Mouse (Mus musculus) lung, embryonic 14.5 days (tissue): ENCODE data around the gene Xrcc4. TPM values are rescaled to one million over a fixed set of nuclear protein-coding genes. Genes with fewer than 3 reads are reported as not detected.

ENCODE experiments used
- ATAC-seq: fragments of 200-750 bp; cut with Nextera tagmentation; 2 replicates; pipeline ENCODE4 v1.8.0; 2017; ENCODE audit warnings: mild to moderate bottlenecking, moderate TSS enrichment, moderate library complexity; ENCODE audit not compliant: insufficient read depth
- DNase-seq: peaks from one replicate; pipeline ENCODE4 v3.0.0-alpha.2; 2015
- H3K27ac ChIP-seq: fragments of 300-500 bp; sonication (generic); 2 replicates; pipeline ENCODE4 v1.5.1; 2014; ENCODE audit warnings: low read depth, mild to moderate bottlenecking, moderate library complexity
- H3K27me3 ChIP-seq: fragments of 300-500 bp; sonication (generic); 2 replicates; pipeline ENCODE4 v1.6.1; 2014; ENCODE audit warnings: low read length, control low read depth; ENCODE audit not compliant: insufficient read depth
- H3K36me3 ChIP-seq: fragments of 300-500 bp; sonication (generic); 2 replicates; pipeline ENCODE4 v1.6.1; 2014; ENCODE audit warnings: control low read depth; ENCODE audit not compliant: insufficient read depth
- H3K4me1 ChIP-seq: fragments of 300-500 bp; sonication (generic); 2 replicates; pipeline ENCODE4 v1.6.1; 2014; ENCODE audit warnings: antibody characterized with exemption, control low read depth; ENCODE audit not compliant: insufficient read depth
- H3K4me2 ChIP-seq: fragments of 300-500 bp; sonication (generic); 2 replicates; pipeline ENCODE4 v1.6.1; 2014; ENCODE audit warnings: mild to moderate bottlenecking
- H3K4me3 ChIP-seq: fragments of 300-500 bp; sonication (generic); 2 replicates; pipeline ENCODE4 v1.5.1; 2014; ENCODE audit warnings: low read depth, low read length
- H3K9ac ChIP-seq: fragments of 300-500 bp; sonication (generic); 2 replicates; pipeline ENCODE4 v1.6.1; 2014
- H3K9me3 ChIP-seq: fragments of 300-500 bp; sonication (generic); 2 replicates; pipeline ENCODE4 v1.6.1; 2016; ENCODE audit warnings: low read depth, low read length, control low read depth
- CTCF ChIP-seq: IDR thresholded peaks from 2 replicates; pipeline ENCODE4 v1.5.1; 2016; ENCODE audit warnings: antibody characterized with exemption, low read depth
- WGBS: fragments of 180-500 bp; shearing (Covaris S2); extraction: QIAGEN DNeasy Blood & Tissue Kit; methylation state at CpG from one replicate; pipeline ENCODE4 v1.1.7; 2014; 5-methylcytosine and 5-hydroxymethylcytosine counted together
- polyA plus RNA-seq: library from polyadenylated mRNA; unstranded; fragments of >200 nt; fragmentation: Nextera tagmentation; extraction: Ambion mirVana; gene quantifications from 2 replicates; pipeline ENCODE4 v1.2.1, GENCODE M21; 2014

Gene Xrcc4
- polyA plus RNA-seq, 1 experiment from 2014 or later = 10.5 TPM

GRCm38 (mm10) chr13:90012198-90012597 lies 77.2 kb downstream of the Xrcc4 start:
- no peak overlapping the region for H3K4me3 ChIP-seq
- WGBS = 12% methylated on average over 8 of the region's 8 CpGs
- H3K9me3 ChIP-seq = no peaks in the 10 kb centered on the region
- H3K27ac ChIP-seq = peak overlapping the region; percentile 49; the same call in 1 of the 2 replicates
- DNase-seq (peak; percentile 54), ATAC-seq (peak; percentile 65; the same call in 1 of the 2 replicates)
- peaks cover 5% of the 10 kb centered on the region; the same call in 1 of the 2 replicates for H3K4me1 ChIP-seq
- H3K27me3 ChIP-seq = no peaks in the 10 kb centered on the region
- H3K36me3 ChIP-seq = no peaks in the 10 kb centered on the region
- H3K4me2 ChIP-seq = peak overlapping the region; percentile 20; the same call in 1 of the 2 replicates
- TF ChIP-seq CTCF = no peak
- no peak overlapping the region for H3K9ac ChIP-seq

GRCm38 (mm10) chr13:90011129-90011528 lies 78.3 kb downstream of the Xrcc4 start:
- Histone ChIP-seq H3K9ac (no peak overlapping the region), H3K9me3 (no peaks in the 10 kb centered on the region), H3K4me2 (no peak overlapping the region), H3K36me3 (no peaks in the 10 kb centered on the region), H3K4me3 (no peak overlapping the region), H3K27me3 (no peaks in the 10 kb centered on the region), H3K4me1 (peaks cover 5% of the 10 kb centered on the region; the same call in 1 of the 2 replicates), H3K27ac (no peak overlapping the region)
- DNase-seq = no peak
- 66% methylated on average over 8 of the region's 8 CpGs for WGBS
- no peak for ATAC-seq
- no peak for TF ChIP-seq CTCF

GRCm38 (mm10) chr13:90009786-90010185 lies 79.6 kb downstream of the Xrcc4 start:
- TF ChIP-seq CTCF = no peak
- Histone ChIP-seq H3K9ac (no peak overlapping the region), H3K9me3 (no peaks in the 10 kb centered on the region), H3K4me3 (no peak overlapping the region), H3K36me3 (no peaks in the 10 kb centered on the region), H3K4me2 (no peak overlapping the region), H3K4me1 (peaks cover 5% of the 10 kb centered on the region; the same call in 1 of the 2 replicates), H3K27me3 (no peaks in the 10 kb centered on the region), H3K27ac (no peak overlapping the region)
- ATAC-seq (peak; percentile 62; the same call in 1 of the 2 replicates), DNase-seq (peak; percentile 17)

- WGBS = 86% methylated on average over 1 of the region's 1 CpGs
- Histone ChIP-seq H3K4me2 (no peak overlapping the region), H3K27me3 (no peaks in the 10 kb centered on the region), H3K36me3 (no peaks in the 10 kb centered on the region), H3K27ac (no peak overlapping the region), H3K4me1 (no peaks in the 10 kb centered on the region), H3K9me3 (no peaks in the 10 kb centered on the region), H3K9ac (no peak overlapping the region), H3K4me3 (no peak overlapping the region)
- DNase-seq = no peak
- no peak for ATAC-seq
- TF ChIP-seq CTCF = no peak
Observed at GRCm38 (mm10) chr13:90005561-90005960, 83.8 kb downstream of the Xrcc4 start.

- Histone ChIP-seq H3K4me2 (no peak overlapping the region), H3K9ac (no peak overlapping the region), H3K27me3 (no peaks in the 10 kb centered on the region), H3K9me3 (no peaks in the 10 kb centered on the region), H3K4me3 (no peak overlapping the region), H3K27ac (no peak overlapping the region), H3K36me3 (no peaks in the 10 kb centered on the region), H3K4me1 (no peaks in the 10 kb centered on the region)
- ATAC-seq (no peak), DNase-seq (no peak)
- TF ChIP-seq CTCF = no peak
Observed at GRCm38 (mm10) chr13:89997531-89997930, 91.9 kb downstream of the Xrcc4 start.

- no peaks in the 10 kb centered on the region for H3K4me1 ChIP-seq
- no peaks in the 10 kb centered on the region for H3K9me3 ChIP-seq
- no peaks in the 10 kb centered on the region for H3K27me3 ChIP-seq
- H3K4me3 ChIP-seq = no peak overlapping the region
- no peak overlapping the region for H3K4me2 ChIP-seq
- TF ChIP-seq CTCF = no peak
- 62% methylated on average over 2 of the region's 2 CpGs for WGBS
- no peak overlapping the region for H3K9ac ChIP-seq
- H3K36me3 ChIP-seq = no peaks in the 10 kb centered on the region
- ATAC-seq = no peak
- DNase-seq = no peak
- no peak overlapping the region for H3K27ac ChIP-seq
Observed at GRCm38 (mm10) chr13:89986087-89986486, 103.3 kb downstream of the Xrcc4 start.

- Histone ChIP-seq H3K36me3 (no peaks in the 10 kb centered on the region), H3K9me3 (no peaks in the 10 kb centered on the region), H3K27ac (no peak overlapping the region), H3K4me2 (no peak overlapping the region), H3K4me1 (no peaks in the 10 kb centered on the region), H3K4me3 (no peak overlapping the region), H3K9ac (no peak overlapping the region), H3K27me3 (no peaks in the 10 kb centered on the region)
- 87% methylated on average over 3 of the region's 3 CpGs for whole genome bisulfite sequencing
- TF ChIP-seq CTCF = no peak
- DNase-seq (no peak), ATAC-seq (no peak)
Observed at GRCm38 (mm10) chr13:89970940-89971339, 118.5 kb downstream of the Xrcc4 start.

GRCm38 (mm10) chr13:89968671-89969070 lies 120.7 kb downstream of the Xrcc4 start:
- TF ChIP-seq CTCF = no peak
- Histone ChIP-seq H3K9ac (no peak overlapping the region), H3K27me3 (no peaks in the 10 kb centered on the region), H3K4me3 (no peak overlapping the region), H3K4me1 (no peaks in the 10 kb centered on the region), H3K4me2 (no peak overlapping the region), H3K36me3 (no peaks in the 10 kb centered on the region), H3K27ac (no peak overlapping the region), H3K9me3 (no peaks in the 10 kb centered on the region)
- ATAC-seq = peak; percentile 91
- peak; percentile 73 for DNase-seq
